Mouse (Mus musculus) ES-E14 (cell line): ENCODE measurements around the gene Dlg4.

ENCODE experiments used
- CHD2 ChIP-seq: IDR thresholded peaks from 2 replicates; pipeline ENCODE4 v1.6.1; 2014; ENCODE audit warnings: mild to moderate bottlenecking, low read depth, low read length, inconsistent platforms
- HCFC1 ChIP-seq: IDR thresholded peaks from 2 replicates; pipeline ENCODE4 v1.6.1; 2012; ENCODE audit warnings: low read length, inconsistent platforms, borderline replicate concordance; ENCODE audit not compliant: insufficient read depth
- MAFK ChIP-seq: IDR thresholded peaks from 2 replicates; pipeline ENCODE4 v1.6.1; 2014; ENCODE audit warnings: mild to moderate bottlenecking, low read depth, low read length, inconsistent platforms; ENCODE audit not compliant: insufficient read depth
- ZNF384 ChIP-seq: IDR thresholded peaks from 2 replicates; pipeline ENCODE4 v1.6.1; 2012; ENCODE audit warnings: low read depth, low read length, inconsistent platforms

GRCm38 (mm10) chr11:69976271-69976670, 40.5 kb upstream of the Dlg4 start:
- TF ChIP-seq CHD2 (no peak), HCFC1 (no peak), ZNF384 (no peak), MAFK (no peak)
